Mouse (Mus musculus) urinary bladder, adult 2 months (tissue): Measurements from ENCODE around the gene Zfp143. TPM values are rescaled to one million over a fixed set of nuclear protein-coding genes. Genes with fewer than 3 reads are reported as not detected.
"Not testable (repeated sequence)": the region's sequence is repeated elsewhere in the genome, so short reads cannot be mapped to it uniquely, and the experiment has no call there.

Experiments
- DNase-seq: peaks from one replicate; pipeline ENCODE4 v3.0.0; 2022; ENCODE audit warnings: low spot score
- polyA plus RNA-seq: library from polyadenylated mRNA; depleted of rRNA; stranded (reverse); fragments of >200 nt; gene quantifications from 2 replicates; pipeline ENCODE4 v1.2.3, GENCODE M21; 2012

The Zfp143 gene
- polyA plus RNA-seq, 1 experiment, result 14.9 TPM

GRCm38 (mm10) chr7:110096332-110096731 lies 35.3 kb downstream of the Zfp143 start:
- no peak for DNase-seq

GRCm38 (mm10) chr7:110097106-110097793 lies 36.2 kb downstream of the Zfp143 start:
- no peak for DNase-seq

- no peak for DNase-seq
Measured at GRCm38 (mm10) chr7:110100854-110101253, 39.8 kb downstream of the Zfp143 start.

- DNase-seq, result no peak
Measured at GRCm38 (mm10) chr7:110101266-110101665, 40.2 kb downstream of the Zfp143 start.

GRCm38 (mm10) chr7:110105041-110105440 lies 44.0 kb downstream of the Zfp143 start:
- no peak for DNase-seq

- DNase-seq, result no peak
Measured at GRCm38 (mm10) chr7:110106633-110107032, 45.6 kb downstream of the Zfp143 start.

- not testable (repeated sequence) for DNase-seq
Measured at GRCm38 (mm10) chr7:110108524-110108923, 47.5 kb downstream of the Zfp143 start.

- DNase-seq, result peak; percentile 49
Measured at GRCm38 (mm10) chr7:110108967-110109610, 48.1 kb downstream of the Zfp143 start.

- DNase-seq, result no peak
Measured at GRCm38 (mm10) chr7:110110061-110110656, 49.1 kb downstream of the Zfp143 start.

- no peak for DNase-seq
Measured at GRCm38 (mm10) chr7:110114699-110115098, 53.7 kb downstream of the Zfp143 start.

GRCm38 (mm10) chr7:110116731-110117291 lies 55.8 kb downstream of the Zfp143 start:
- DNase-seq, result no peak

- DNase-seq, result no peak
Measured at GRCm38 (mm10) chr7:110118448-110118847, 57.4 kb downstream of the Zfp143 start.

GRCm38 (mm10) chr7:110120157-110120784 lies 59.3 kb downstream of the Zfp143 start:
- no peak for DNase-seq

GRCm38 (mm10) chr7:110121162-110121515 lies 60.1 kb downstream of the Zfp143 start:
- no peak for DNase-seq

GRCm38 (mm10) chr7:110121516-110122288 lies 60.7 kb downstream of the Zfp143 start, which contains the start of gene Wee1:
Wee1 (plus strand) TSS chr7:110122046.
- peak; percentile 98 for DNase-seq

GRCm38 (mm10) chr7:110122289-110122564 lies 61.2 kb downstream of the Zfp143 start:
- no peak for DNase-seq

GRCm38 (mm10) chr7:110122565-110123422 lies 61.8 kb downstream of the Zfp143 start:
- DNase-seq, result peak; percentile 63

GRCm38 (mm10) chr7:110123844-110124555 lies 63.0 kb downstream of the Zfp143 start:
- DNase-seq, result no peak

GRCm38 (mm10) chr7:110128566-110128965 lies 67.5 kb downstream of the Zfp143 start:
- no peak for DNase-seq

GRCm38 (mm10) chr7:110132272-110132671 lies 71.3 kb downstream of the Zfp143 start:
- DNase-seq, result not testable (repeated sequence)
